Mouse (Mus musculus) liver, embryonic 16.5 days (tissue): ENCODE data around the gene Tmprss11e. TPM values are rescaled to one million over a fixed set of nuclear protein-coding genes. Genes with fewer than 3 reads are reported as not detected.

Experiments used
- ATAC-seq: fragments of 200-750 bp; cut with Nextera tagmentation; 2 replicates; pipeline ENCODE4 v1.8.0; 2017; ENCODE audit warnings: low read depth, mild to moderate bottlenecking, moderate number of reproducible peaks, moderate library complexity
- H3K27ac ChIP-seq: fragments of 300-500 bp; sonication (generic); 2 replicates; pipeline ENCODE4 v1.5.1; 2014; ENCODE audit warnings: mild to moderate bottlenecking, low read length
- H3K27me3 ChIP-seq: fragments of 300-500 bp; sonication (generic); 2 replicates; pipeline ENCODE4 v1.6.1; 2014; ENCODE audit warnings: low read depth, low read length, mixed read lengths; ENCODE audit not compliant: control insufficient read depth, insufficient read depth
- H3K36me3 ChIP-seq: fragments of 300-500 bp; sonication (generic); 2 replicates; pipeline ENCODE4 v1.6.1; 2014; ENCODE audit warnings: mild to moderate bottlenecking; ENCODE audit not compliant: control insufficient read depth, insufficient read depth
- H3K4me1 ChIP-seq: fragments of 300-500 bp; sonication (generic); 2 replicates; pipeline ENCODE4 v1.6.1; 2014; ENCODE audit warnings: low read depth, low read length, mixed read lengths; ENCODE audit not compliant: control insufficient read depth
- H3K4me2 ChIP-seq: fragments of 300-500 bp; sonication (generic); 2 replicates; pipeline ENCODE4 v1.6.1; 2014; ENCODE audit warnings: low read depth, low read length, mixed read lengths
- H3K4me3 ChIP-seq: fragments of 300-500 bp; sonication (generic); 2 replicates; pipeline ENCODE4 v1.5.1; 2014; ENCODE audit warnings: low read depth, mild to moderate bottlenecking, low read length
- H3K9ac ChIP-seq: fragments of 300-500 bp; sonication (generic); 2 replicates; pipeline ENCODE4 v1.6.1; 2014; ENCODE audit warnings: low read depth, low read length
- H3K9me3 ChIP-seq: fragments of 300-500 bp; sonication (generic); replicated peaks from 2 replicates; pipeline ENCODE4 v1.6.1; 2016; ENCODE audit warnings: low read length; ENCODE audit not compliant: control insufficient read depth
- WGBS: fragments of 180-500 bp; shearing (Covaris S2); extraction: QIAGEN DNeasy Blood & Tissue Kit; methylation state at CpG from one replicate; pipeline ENCODE4 v1.1.7; 2014; ENCODE audit not compliant: insufficient replicate concordance; 5-methylcytosine and 5-hydroxymethylcytosine counted together
- polyA plus RNA-seq: library from polyadenylated mRNA; unstranded; fragments of >200 nt; fragmentation: Nextera tagmentation; extraction: Ambion mirVana; gene quantifications from 2 replicates; pipeline ENCODE4 v1.2.1, GENCODE M21; 2015

Tmprss11e gene
- not detected in 2 replicates for polyA plus RNA-seq

DNA sequence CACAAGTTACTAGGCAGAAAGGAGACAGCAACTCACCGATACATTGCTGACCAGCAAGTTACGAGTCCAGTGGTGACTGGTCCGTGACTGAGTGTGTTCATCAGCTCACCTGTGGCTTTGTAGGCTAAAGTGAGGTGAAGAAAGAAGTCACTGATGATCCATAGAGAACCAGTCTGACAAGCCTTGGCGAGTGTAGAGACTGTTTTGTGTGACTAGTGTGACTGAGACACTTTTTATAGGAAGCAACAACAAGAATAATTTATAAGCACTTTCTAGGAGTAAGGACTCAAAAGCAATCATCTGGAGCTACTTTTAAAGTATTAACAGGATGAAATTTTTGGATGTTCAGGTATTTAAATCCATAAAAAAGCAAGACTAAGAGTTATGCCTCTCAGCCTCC, at the start of gene Tmprss11e:
Gene Tmprss11e (minus strand): TSS at position 101 of the 400 bp plus-strand sequence.
- WGBS, result 53% methylated on average over 4 of the region's 4 CpGs
- no peak within 1 kb of the TSS for H3K9ac ChIP-seq
- H3K4me2 ChIP-seq, result no peak within 1 kb of the TSS
- ATAC-seq, result no peak
- H3K27me3 ChIP-seq, result no peaks in the 10 kb centered on the region
- H3K36me3 ChIP-seq, result no peaks in the 10 kb centered on the region
- H3K27ac ChIP-seq, result no peak within 1 kb of the TSS
- H3K4me3 ChIP-seq, result no peak within 1 kb of the TSS
- H3K9me3 ChIP-seq, result no peaks in the 10 kb centered on the region
- H3K4me1 ChIP-seq, result no peaks in the 10 kb centered on the region

- Histone ChIP-seq H3K4me1 (no peaks in the 10 kb centered on the region), H3K4me3 (no peak overlapping the region), H3K27ac (no peak overlapping the region), H3K9me3 (no peaks in the 10 kb centered on the region), H3K9ac (no peak overlapping the region), H3K36me3 (no peaks in the 10 kb centered on the region), H3K27me3 (no peaks in the 10 kb centered on the region), H3K4me2 (no peak overlapping the region)
- WGBS, result 28% methylated on average over 8 of the region's 8 CpGs
- ATAC-seq, result no peak
These were observed 47.2 kb upstream of the Tmprss11e start for GRCm38 (mm10) chr5:86792807-86793206.

GRCm38 (mm10) chr5:86792249-86792648, 46.6 kb upstream of the Tmprss11e start:
- Histone ChIP-seq H3K4me3 (no peak overlapping the region), H3K9me3 (no peaks in the 10 kb centered on the region), H3K4me2 (no peak overlapping the region), H3K27ac (no peak overlapping the region), H3K27me3 (no peaks in the 10 kb centered on the region), H3K4me1 (no peaks in the 10 kb centered on the region), H3K36me3 (no peaks in the 10 kb centered on the region), H3K9ac (no peak overlapping the region)
- WGBS, result 44% methylated on average over 4 of the region's 4 CpGs
- no peak for ATAC-seq

- Histone ChIP-seq H3K9ac (no peak overlapping the region), H3K9me3 (no peaks in the 10 kb centered on the region), H3K4me1 (no peaks in the 10 kb centered on the region), H3K36me3 (no peaks in the 10 kb centered on the region), H3K4me2 (no peak overlapping the region), H3K27me3 (no peaks in the 10 kb centered on the region), H3K4me3 (no peak overlapping the region), H3K27ac (no peak overlapping the region)
- ATAC-seq, result no peak
- WGBS, result 52% methylated on average over 2 of the region's 2 CpGs
These were observed 44.3 kb upstream of the Tmprss11e start for GRCm38 (mm10) chr5:86789954-86790353.

DNA sequence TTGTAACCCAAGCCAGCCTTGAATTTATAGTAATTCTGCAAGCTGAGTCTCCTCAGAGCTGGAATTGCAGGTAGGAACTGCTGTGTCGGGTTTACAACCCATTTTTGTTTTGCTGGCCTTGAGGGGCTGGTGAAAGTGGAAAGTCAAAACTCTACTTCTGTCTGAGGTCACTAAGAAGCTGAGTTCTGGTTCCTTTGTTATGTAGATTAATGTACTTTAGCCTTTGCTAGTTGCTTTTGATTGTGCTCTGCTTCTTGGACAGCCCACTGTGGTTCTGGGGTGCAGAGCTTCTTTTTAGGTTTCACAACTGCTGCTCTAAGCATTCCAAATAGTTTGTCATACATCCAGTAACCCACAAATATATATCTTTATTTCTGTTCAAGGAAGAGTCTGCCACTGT, 41.2 kb upstream of the Tmprss11e start:
- no peaks in the 10 kb centered on the region for H3K4me1 ChIP-seq
- no peaks in the 10 kb centered on the region for H3K36me3 ChIP-seq
- H3K4me3 ChIP-seq, result no peak overlapping the region
- H3K27me3 ChIP-seq, result no peaks in the 10 kb centered on the region
- no peak overlapping the region for H3K9ac ChIP-seq
- no peaks in the 10 kb centered on the region for H3K9me3 ChIP-seq
- whole genome bisulfite sequencing, result 50% methylated on average over 1 of the region's 1 CpGs
- no peak for ATAC-seq
- no peak overlapping the region for H3K27ac ChIP-seq
- H3K4me2 ChIP-seq, result no peak overlapping the region

DNA sequence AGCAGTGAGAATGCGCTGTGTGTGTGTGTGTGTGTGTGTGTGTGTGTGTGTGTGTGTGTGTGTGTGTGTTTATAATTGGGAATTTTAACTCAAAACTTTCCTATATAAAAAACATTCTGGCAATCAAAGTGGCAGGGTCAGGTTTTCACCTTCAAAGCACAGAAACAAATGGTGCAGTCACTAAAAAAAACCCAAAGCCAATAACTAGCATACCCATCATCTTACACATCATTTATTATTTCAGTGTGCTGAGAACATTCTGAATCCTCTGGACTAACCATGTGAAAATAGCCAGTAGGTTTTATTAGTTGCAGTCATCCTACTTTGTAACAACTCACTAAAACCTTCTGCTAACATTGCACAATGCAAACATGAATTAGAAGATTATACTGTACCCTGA, 38.6 kb upstream of the Tmprss11e start:
- no peak overlapping the region for H3K27ac ChIP-seq
- H3K4me2 ChIP-seq, result no peak overlapping the region
- H3K9me3 ChIP-seq, result no peaks in the 10 kb centered on the region
- H3K4me3 ChIP-seq, result no peak overlapping the region
- ATAC-seq, result no peak
- no peak overlapping the region for H3K9ac ChIP-seq
- WGBS, result 77% methylated on average over 1 of the region's 1 CpGs
- no peaks in the 10 kb centered on the region for H3K27me3 ChIP-seq
- no peaks in the 10 kb centered on the region for H3K4me1 ChIP-seq
- no peaks in the 10 kb centered on the region for H3K36me3 ChIP-seq

DNA sequence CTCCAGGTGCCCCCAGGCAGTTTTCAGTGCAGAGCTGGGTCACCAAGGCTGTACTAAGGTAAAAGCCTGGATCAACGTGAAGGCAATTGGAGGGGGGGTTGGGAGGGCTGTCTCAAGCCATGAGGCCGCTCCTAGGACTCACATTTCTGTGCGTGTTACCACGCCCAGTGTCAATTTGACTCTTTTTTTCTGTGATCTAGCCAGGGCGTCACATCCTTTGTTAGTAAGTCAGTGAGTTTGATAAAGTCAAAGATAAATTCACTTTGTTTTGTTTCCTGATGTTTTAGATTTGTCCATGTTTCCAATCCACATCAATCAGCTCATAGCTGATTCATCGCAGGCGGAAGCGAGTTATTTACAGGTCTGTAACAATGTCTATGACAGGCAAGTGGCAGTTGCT, 37.4 kb upstream of the Tmprss11e start:
- no peak overlapping the region for H3K4me2 ChIP-seq
- no peak overlapping the region for H3K27ac ChIP-seq
- 55% methylated on average over 8 of the region's 8 CpGs for WGBS

GRCm38 (mm10) chr5:86778471-86778870, 32.9 kb upstream of the Tmprss11e start:
- H3K27ac ChIP-seq, result no peak overlapping the region
- no peak overlapping the region for H3K4me3 ChIP-seq
- 52% methylated on average over 1 of the region's 1 CpGs for WGBS
- H3K36me3 ChIP-seq, result no peaks in the 10 kb centered on the region
- H3K9me3 ChIP-seq, result no peaks in the 10 kb centered on the region
- no peaks in the 10 kb centered on the region for H3K4me1 ChIP-seq
- H3K9ac ChIP-seq, result no peak overlapping the region
- no peaks in the 10 kb centered on the region for H3K27me3 ChIP-seq
- no peak overlapping the region for H3K4me2 ChIP-seq
- no peak for ATAC-seq

More for the DNA sequence above, 37.4 kb upstream of the Tmprss11e start:
- H3K4me3 ChIP-seq, result no peak overlapping the region
- no peaks in the 10 kb centered on the region for H3K27me3 ChIP-seq
- no peaks in the 10 kb centered on the region for H3K4me1 ChIP-seq
- no peak for ATAC-seq
- H3K9ac ChIP-seq, result no peak overlapping the region
- no peaks in the 10 kb centered on the region for H3K36me3 ChIP-seq
- no peaks in the 10 kb centered on the region for H3K9me3 ChIP-seq

DNA sequence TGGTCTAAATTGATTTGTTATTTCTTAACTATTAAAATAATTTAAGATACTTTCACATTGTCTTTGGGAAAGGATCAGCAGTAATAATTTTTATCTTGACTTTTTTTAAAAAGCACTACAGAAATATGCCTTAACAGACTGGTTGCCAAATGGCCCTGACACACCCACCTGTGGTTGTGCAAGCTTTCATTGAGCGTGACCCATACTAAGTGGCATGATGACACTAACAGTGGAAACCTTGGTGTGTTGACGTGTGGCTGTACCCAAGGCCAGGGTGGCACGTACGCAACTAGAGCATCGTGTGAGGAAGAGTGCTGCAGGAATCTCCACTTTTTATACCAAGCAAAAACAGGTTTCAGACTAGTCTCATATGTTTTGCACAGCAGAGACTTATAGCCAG, 31.3 kb upstream of the Tmprss11e start:
- WGBS, result 68% methylated on average over 5 of the region's 5 CpGs

DNA sequence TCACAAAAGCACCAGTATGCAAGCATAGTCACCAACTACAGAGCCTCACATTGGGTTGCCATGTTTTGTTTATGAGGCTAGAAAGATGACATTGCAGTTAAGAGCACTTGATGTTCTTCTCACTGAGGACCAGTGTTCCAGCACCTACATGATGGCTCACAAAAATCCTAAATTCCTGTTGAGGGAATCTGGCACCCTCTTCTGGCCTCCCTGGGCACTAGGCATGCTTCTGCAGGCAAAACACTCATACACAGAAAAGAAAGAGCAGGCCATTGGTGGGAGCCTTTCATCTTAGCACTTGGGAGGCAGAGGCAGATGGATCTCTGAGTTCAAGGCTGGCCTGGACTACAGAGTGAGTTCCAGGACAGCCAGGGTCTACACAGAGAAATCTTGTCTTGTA, 25.4 kb upstream of the Tmprss11e start:
- Histone ChIP-seq H3K4me3 (no peak overlapping the region), H3K27ac (no peak overlapping the region), H3K36me3 (no peaks in the 10 kb centered on the region), H3K27me3 (no peaks in the 10 kb centered on the region), H3K9me3 (no peaks in the 10 kb centered on the region), H3K4me2 (no peak overlapping the region), H3K9ac (no peak overlapping the region), H3K4me1 (no peaks in the 10 kb centered on the region)
- no peak for ATAC-seq

More for the DNA sequence above, 31.3 kb upstream of the Tmprss11e start:
- no peaks in the 10 kb centered on the region for H3K36me3 ChIP-seq
- no peak overlapping the region for H3K4me2 ChIP-seq
- H3K9me3 ChIP-seq, result no peaks in the 10 kb centered on the region
- H3K4me3 ChIP-seq, result no peak overlapping the region
- H3K4me1 ChIP-seq, result no peaks in the 10 kb centered on the region
- H3K9ac ChIP-seq, result no peak overlapping the region
- ATAC-seq, result no peak
- no peak overlapping the region for H3K27ac ChIP-seq
- H3K27me3 ChIP-seq, result no peaks in the 10 kb centered on the region
